Comparison of ENCODE assay signal across 23 mouse cellular contexts in the genomic region with DNA sequence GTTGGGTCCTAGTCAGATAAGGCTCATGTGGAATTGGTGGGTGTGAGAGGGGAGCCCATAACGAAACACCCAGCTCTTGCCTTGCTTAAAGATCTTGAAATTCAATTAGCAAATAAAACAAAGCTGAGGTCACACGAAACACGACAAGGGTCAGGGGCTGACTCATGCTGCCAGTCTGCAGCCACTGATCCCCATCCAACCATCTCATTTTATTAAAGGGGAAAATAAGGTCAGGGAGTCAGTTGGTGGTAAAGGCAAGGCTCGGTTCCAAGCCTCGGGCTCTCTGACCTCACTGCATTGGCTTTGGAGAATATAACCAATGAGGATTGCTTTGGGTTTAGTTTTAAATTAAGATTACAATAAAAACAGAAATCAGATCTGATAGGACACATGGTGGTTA.
DNase-seq lines count a peak whose midpoint lies in the region; ATAC-seq and TF ChIP-seq lines count a peak whose summit lies in the region.
"Had no signal": no experiment of that assay in that cellular context is flagged by ENCODE, and none has a peak within 500 bp of the region (broad histone marks: within the 10 kb centered on the region; RNA-seq: fewer than 3 reads in every experiment).

No protein-coding gene starts in this region.

- no peak for ATAC-seq in neural tube, embryonic 15.5 days (ENCODE audit: low FRiP score)
- ATAC-seq: forebrain, embryonic 13.5 days; intestine, postnatal 0 days; liver, embryonic 12.5 days; midbrain, embryonic 13.5 days had no signal

- no peaks in the 10 kb centered on the region for H3K27me3 ChIP-seq in kidney, adult 2 months (replicated peaks; ENCODE audit: control insufficient read depth, insufficient read depth, low read length)
- H3K27me3 ChIP-seq in neural tube, embryonic 15.5 days (replicated peaks): no peaks in the 10 kb centered on the region
- H3K27me3 ChIP-seq: forebrain, embryonic 13.5 days; limb, embryonic 13.5 days; liver, embryonic 12.5 days; midbrain, embryonic 13.5 days; neural tube, embryonic 12.5 days had no signal

- no peaks in the 10 kb centered on the region for H3K36me3 ChIP-seq in kidney, adult 2 months (ENCODE audit: control insufficient read depth, insufficient read depth, low read length)
- H3K36me3 ChIP-seq in neural tube, embryonic 15.5 days: no peaks in the 10 kb centered on the region
- H3K36me3 ChIP-seq: limb, embryonic 13.5 days; midbrain, embryonic 13.5 days; neural tube, embryonic 12.5 days had no signal

- no peak overlapping the region for H3K4me3 ChIP-seq in kidney, adult 2 months (ENCODE audit: insufficient read depth, low read depth, low read length)
- no peak overlapping the region for H3K4me3 ChIP-seq in neural tube, embryonic 15.5 days (replicated peaks)
- H3K4me3 ChIP-seq: forebrain, embryonic 13.5 days; limb, embryonic 13.5 days; liver, embryonic 12.5 days; midbrain, embryonic 13.5 days; neural tube, embryonic 12.5 days had no signal

- H3K9me3 ChIP-seq in neural tube, embryonic 15.5 days (replicated peaks): no peaks in the 10 kb centered on the region
- H3K9me3 ChIP-seq: forebrain, embryonic 13.5 days; limb, embryonic 13.5 days; liver, embryonic 12.5 days; midbrain, embryonic 13.5 days; neural tube, embryonic 12.5 days had no signal

- TF ChIP-seq POLR2A in kidney, adult 2 months (IDR thresholded peaks at IDR 0.05; ENCODE audit: low read depth, low read length): no peak

- WGBS in kidney, adult 2 months: 35% methylated on average over 5 of the region's 5 CpGs
- WGBS in neural tube, embryonic 15.5 days: 73% methylated on average over 5 of the region's 5 CpGs

- peaks cover 14% of the 10 kb centered on the region for H3K4me1 ChIP-seq in kidney, adult 2 months (ENCODE audit: control insufficient read depth, insufficient read depth, low read length)
- H3K4me1 ChIP-seq in neural tube, embryonic 15.5 days: peaks cover 16% of the 10 kb centered on the region

- peak; percentile 62 for DNase-seq in kidney, adult 2 months
- DNase-seq in kidney, postnatal 4 days: no peak
- DNase-seq in 416B (ENCODE audit: low read depth): peak; percentile 51
- DNase-seq in Muller cell, postnatal 12 days (ENCODE audit: inconsistent ontology term): peak; percentile 80
- peak; percentile 42 to 65 for DNase-seq in kidney, postnatal 25 days
- DNase-seq in frontal cortex, postnatal 25 days (ENCODE audit: low spot score in 2 of 2): no peak
- DNase-seq: adrenal gland, postnatal 36 days; cerebellum, adult 11-12 months; cerebellum, postnatal 14 days; gastrocnemius, postnatal 10 days; heart, adult 11 months; layer of hippocampus, postnatal 36 days; lung, adult 18-20 months; lung, postnatal 14 days; retina, postnatal 1 day had no signal

- H3K9ac ChIP-seq in neural tube, embryonic 15.5 days (replicated peaks): no peak overlapping the region
- H3K9ac ChIP-seq: forebrain, embryonic 13.5 days; limb, embryonic 13.5 days; liver, embryonic 12.5 days; midbrain, embryonic 13.5 days; neural tube, embryonic 12.5 days had no signal

- no peak overlapping the region for H3K27ac ChIP-seq in kidney, adult 2 months (ENCODE audit: insufficient read depth, low read depth, low read length)
- H3K27ac ChIP-seq in neural tube, embryonic 15.5 days (replicated peaks): no peak overlapping the region
- H3K27ac ChIP-seq: forebrain, embryonic 13.5 days; limb, embryonic 13.5 days; liver, embryonic 12.5 days; midbrain, embryonic 13.5 days; neural tube, embryonic 12.5 days had no signal

- no peak for TF ChIP-seq CTCF in kidney, adult 2 months (conservative IDR thresholded peaks at IDR 0.05; ENCODE audit: insufficient read depth, insufficient read length, low read depth, low read length)

- no peak overlapping the region for H3K4me2 ChIP-seq in neural tube, embryonic 15.5 days
- H3K4me2 ChIP-seq: forebrain, embryonic 13.5 days; heart, embryonic 11.5 days; limb, embryonic 13.5 days; liver, embryonic 12.5 days; midbrain, embryonic 13.5 days; neural tube, embryonic 12.5 days had no signal

Comparison
In these comparisons a context has a peak if more than half of its experiments do, and no peak if none do; other contexts are left out.
1. DNase-seq: peak in kidney, adult 2 months (single experiment), 416B (single experiment), Muller cell, postnatal 12 days (single experiment) and kidney, postnatal 25 days (2 of 2); none in kidney, postnatal 4 days (0 of 2) and frontal cortex, postnatal 25 days (0 of 2).